Mouse (Mus musculus) kidney, postnatal 14 days (tissue): ENCODE results near the gene Ndufaf3.

Experiments used
- DNase-seq: peaks from one replicate; pipeline ENCODE4 v3.0.0; 2022; ENCODE audit warnings: mixed read lengths

The Ndufaf3 gene

DNA sequence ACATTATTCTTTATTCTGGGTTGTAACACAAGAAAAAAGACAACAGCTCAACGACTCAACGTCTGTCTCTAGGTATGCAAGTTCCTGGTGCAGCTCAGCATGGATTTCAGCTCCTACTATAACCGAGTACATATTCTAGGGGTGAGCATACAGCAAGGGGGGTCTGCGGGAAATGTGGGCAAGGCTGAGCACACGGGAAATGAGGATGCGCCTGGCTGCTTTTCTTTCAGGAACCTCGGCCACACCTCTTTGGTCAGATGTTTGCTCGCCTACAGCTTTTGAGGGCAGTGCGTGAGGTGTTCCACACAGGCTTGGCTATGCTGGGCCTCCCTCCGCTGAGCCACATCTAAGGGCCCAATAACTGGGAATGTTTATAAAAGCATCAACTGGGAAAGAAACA is 5.1 kb upstream of the Ndufaf3 start:
- no peak for DNase-seq

- DNase-seq, result no peak
Measured at GRCm38 (mm10) chr9:108571401-108571973, 4.3 kb upstream of the Ndufaf3 start.

GRCm38 (mm10) chr9:108570207-108570896 is 3.1 kb upstream of the Ndufaf3 start:
- peak; percentile 85 for DNase-seq

- DNase-seq, result peak; percentile 96
Measured at GRCm38 (mm10) chr9:108569381-108570206, 2.4 kb upstream of the Ndufaf3 start, which contains the start of gene Dalrd3. Gene Dalrd3, plus strand, starts transcription at chr9:108569886.

DNA sequence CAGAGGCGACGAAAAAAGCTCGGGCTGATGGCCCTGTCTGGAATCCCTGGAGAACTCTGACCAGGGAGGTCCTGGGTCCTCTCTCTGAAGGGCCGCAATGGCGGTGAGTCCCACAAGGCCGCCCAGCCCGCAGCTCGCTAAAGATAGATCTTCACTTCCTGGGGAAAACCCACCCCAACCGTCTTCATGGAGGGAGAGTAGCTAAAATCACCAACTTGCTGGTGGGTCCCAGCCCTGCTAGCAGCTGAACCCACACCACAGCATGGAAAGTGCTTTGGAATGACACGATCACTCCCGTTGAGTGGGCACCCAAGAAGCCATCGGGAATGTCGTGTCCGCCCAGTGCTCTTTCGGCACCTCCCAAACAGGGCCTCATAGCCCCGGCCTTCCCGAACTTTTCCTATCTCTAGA is 1.3 kb upstream of the Ndufaf3 start:
- DNase-seq, result no peak

DNA sequence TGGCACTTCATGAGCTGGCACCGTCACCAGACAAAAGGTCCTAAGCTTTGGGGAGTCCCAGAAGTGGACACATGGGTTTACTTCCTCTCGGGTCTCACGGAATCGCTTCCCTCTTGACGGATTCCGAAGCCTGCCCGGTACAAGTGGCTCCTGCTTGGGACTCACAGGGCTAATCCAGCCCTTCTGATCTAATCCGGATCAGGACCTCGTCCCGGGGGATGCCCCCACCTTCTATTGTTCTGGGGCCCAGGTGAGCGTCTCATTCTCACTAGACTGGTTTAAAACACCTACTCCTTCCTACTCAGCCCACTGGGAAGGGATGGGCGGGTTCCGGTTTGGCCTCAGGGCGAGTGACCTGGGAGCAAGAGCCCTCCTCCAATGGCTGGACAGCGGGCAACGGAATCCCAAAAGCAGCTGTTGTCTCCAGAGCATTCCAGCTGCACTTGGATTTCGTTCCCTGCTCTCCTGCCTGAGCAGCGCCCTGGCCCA is 741 bp upstream of the Ndufaf3 start:
- peak; percentile 29 for DNase-seq

DNA sequence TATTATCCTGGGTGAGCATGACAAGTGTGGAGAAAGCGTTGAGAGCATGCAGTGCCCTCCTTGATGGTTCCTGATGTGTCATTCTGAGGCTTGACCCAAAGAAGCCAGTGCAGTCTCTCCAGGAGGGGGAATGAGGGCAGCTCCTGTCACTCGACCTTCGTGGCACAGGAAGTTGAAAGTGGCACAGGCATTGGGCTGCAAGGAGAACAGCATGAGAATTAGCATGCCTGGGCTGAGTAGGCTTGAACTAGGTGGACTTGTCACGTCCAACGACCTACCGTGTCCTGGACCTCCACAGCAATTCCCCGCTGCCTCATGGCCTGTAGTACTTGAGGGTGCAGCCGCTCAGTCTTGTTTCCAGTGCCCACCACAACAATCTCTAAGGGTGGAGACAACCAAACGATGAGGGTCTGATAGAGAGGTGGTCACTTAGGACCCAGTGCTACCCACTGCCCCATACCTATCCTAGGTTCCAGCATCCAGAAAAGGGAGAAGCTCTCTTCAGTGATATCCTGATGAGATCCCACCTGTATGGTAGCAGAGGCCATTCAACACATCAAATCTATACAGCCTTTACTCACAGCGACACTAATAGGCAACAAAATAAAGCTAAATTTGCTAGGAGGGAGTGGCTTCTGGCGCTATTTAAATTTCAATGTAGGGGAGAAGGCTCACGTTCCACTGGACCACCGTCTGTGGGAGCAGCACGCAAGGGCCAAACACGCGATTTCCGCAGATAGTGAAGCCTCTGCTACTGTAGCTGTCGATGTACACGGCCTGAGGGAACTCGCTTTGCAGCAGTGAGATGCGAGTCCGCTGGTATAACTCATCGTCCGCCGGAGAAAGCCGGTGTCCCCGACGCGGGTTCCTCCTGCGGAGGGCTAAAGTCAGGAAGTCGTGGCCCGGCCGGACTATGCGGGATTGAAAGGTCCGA is 1.1 kb downstream of the Ndufaf3 start:
- no peak for DNase-seq

- no peak for DNase-seq
Measured at GRCm38 (mm10) chr9:108564131-108564530, 3.1 kb downstream of the Ndufaf3 start.

DNA sequence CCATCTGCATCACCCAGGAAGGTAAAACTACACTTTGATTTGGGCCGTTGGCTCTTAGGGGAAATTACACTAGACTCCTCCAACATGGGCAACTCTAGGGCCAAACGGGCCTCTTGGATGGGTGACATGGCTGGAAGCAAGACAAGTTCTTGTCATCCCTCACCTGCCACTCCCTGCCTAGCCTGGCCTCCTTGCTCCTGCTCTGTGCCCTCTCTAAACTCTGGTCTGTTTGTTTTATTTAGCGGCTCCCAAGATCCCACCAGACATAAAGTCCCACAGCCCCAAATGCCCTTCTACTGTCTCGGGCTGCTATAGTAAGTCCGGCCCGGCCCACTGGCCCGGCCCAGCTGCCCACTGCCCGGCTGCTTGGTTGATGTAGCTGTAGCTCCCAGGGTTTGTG is 3.6 kb downstream of the Ndufaf3 start:
- DNase-seq, result no peak

GRCm38 (mm10) chr9:108560227-108560841 is 6.9 kb downstream of the Ndufaf3 start, which contains the start of gene Impdh2:
Gene Impdh2, plus strand, starts transcription at chr9:108560286.
- peak; percentile 98 for DNase-seq

GRCm38 (mm10) chr9:108559169-108559568 is 8.1 kb downstream of the Ndufaf3 start:
- no peak for DNase-seq

- DNase-seq, result no peak
Measured at GRCm38 (mm10) chr9:108546875-108547274, 20.4 kb downstream of the Ndufaf3 start.

- DNase-seq, result no peak
Measured at GRCm38 (mm10) chr9:108545986-108546385, 21.2 kb downstream of the Ndufaf3 start.

GRCm38 (mm10) chr9:108540846-108541245 is 26.4 kb downstream of the Ndufaf3 start:
- no peak for DNase-seq

DNA sequence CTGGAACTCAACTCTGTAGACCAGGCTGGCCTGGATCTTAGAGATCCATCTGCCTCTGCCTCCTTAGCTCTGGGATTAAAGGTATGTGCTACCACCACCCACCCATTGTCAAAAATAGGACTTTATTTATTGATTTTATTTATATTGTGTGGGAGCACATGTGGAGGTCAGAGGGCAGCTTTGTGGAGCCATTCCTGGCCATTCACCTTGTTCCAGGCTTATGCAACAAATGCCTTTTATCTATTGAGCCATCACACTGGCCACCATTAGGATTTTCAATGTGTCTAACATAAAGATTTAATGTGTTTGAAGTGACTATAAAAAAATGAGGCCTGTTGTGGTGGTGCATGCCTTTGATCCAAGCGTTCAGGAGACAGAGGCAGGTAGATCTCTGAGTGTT is 35.7 kb downstream of the Ndufaf3 start:
- no peak for DNase-seq

GRCm38 (mm10) chr9:108530954-108531353 is 36.3 kb downstream of the Ndufaf3 start:
- no peak for DNase-seq

DNA sequence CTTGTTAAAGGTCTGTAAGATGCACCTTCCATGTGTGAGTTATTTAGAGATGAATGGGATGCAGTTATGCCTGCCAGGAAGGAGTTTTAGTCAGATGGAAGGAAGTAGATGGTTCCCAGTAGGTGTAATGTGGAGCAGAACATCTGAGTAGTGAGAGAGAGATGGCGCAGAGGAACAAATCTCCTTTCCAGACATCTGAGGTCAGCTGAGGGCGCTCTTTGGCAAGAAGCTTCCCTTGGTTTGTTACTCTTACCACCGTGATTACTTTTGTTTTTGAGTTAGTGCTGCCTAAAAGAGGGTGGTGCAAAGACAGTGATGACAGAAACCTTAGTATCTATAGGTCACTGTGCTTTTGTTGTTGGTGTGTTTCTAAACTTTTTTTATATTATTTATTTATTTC is 41.8 kb downstream of the Ndufaf3 start:
- DNase-seq, result no peak

- DNase-seq, result no peak
Measured at GRCm38 (mm10) chr9:108523341-108523740, 43.9 kb downstream of the Ndufaf3 start.

GRCm38 (mm10) chr9:108521604-108522003 is 45.6 kb downstream of the Ndufaf3 start:
- no peak for DNase-seq

DNA sequence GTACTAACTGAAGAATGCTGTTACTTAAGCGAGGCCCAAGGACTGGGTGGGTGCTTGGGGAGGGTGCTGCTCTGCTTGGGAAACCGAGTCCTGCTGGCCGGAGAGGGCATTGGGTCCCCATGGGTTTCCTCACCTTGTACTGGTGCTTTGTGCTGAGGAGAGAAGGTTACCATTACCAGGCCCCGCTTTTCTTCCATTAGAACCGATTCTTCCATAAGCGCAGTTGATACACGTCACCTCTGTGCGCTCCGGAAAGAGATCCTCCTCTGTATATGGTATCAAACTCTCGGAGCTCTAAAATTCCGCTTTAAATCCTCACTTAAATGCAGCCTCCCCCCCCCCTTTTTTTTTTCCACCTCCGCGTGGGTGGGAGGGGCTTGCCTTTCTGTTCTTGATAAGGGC is 49.3 kb downstream of the Ndufaf3 start:
- no peak for DNase-seq

DNA sequence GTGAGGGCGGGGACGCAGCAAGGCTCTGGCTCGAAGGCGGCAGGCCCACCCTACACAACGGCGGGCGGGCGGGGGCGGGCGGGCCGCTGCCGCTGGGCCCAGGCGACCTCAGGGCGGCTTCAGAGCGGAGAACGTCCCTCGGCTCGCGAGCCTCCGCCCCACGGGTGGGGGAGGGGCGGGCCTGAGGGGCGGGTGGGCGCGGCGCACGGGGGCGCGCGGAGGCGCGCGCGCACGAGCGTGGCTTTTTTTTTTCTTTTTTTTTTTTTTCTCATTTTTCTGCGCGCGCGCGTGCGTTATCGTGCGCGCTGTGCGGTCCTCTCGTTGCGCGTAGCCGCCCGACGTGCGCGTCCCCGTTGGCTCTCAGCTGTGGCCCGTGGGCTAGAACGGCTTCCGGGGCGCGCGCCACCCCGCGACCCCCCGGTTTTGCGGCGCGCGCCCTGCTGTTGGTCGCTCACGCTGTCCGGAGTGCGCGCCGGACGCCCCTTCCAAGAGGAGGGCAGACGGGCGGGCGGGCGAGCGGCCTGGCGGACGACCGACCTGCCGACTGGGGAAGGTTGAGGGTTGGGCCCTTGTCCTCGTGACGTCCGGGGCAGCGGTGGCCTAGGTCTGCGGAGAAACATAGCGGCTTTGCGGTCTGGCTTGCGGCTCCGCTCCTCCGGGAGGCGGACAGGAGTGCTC is 49.8 kb downstream of the Ndufaf3 start:
- peak; percentile 93 for DNase-seq
